ENCODE assay signal across 9 mouse cellular contexts in the genomic region with DNA sequence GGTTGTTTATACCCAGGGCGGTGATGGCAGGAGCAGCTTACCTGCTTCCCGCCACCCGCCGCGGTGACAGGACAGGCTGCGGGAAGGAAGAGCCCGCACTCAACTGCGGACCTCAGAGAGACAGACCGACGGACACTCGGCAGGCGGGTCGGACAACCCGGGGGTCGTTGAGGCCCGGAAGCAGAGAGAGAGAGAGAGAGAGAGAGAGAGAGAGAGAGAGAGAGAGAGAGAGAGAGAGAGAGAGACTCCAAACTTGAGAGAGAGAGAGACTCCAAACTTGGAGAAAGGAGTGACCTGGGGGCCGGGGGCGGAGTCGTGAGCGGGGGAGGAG. TPM values are rescaled to one million over a fixed set of nuclear protein-coding genes. Genes with fewer than 3 reads are reported as not detected.
DNase-seq lines count a peak whose midpoint lies in the region; ATAC-seq and TF ChIP-seq lines count a peak whose summit lies in the region.
"Had no signal": no experiment of that assay in that cellular context is flagged by ENCODE, and none has a peak within 500 bp of the region (broad histone marks: within the 10 kb centered on the region; RNA-seq: fewer than 3 reads in every experiment).

A gene (plus strand): TSS at position 259 of the 331 bp plus-strand sequence.

- no peaks in the 10 kb centered on the region for H3K9me3 ChIP-seq in heart, embryonic 11.5 days (replicated peaks; ENCODE audit: control insufficient read depth, low read length)
- no peaks in the 10 kb centered on the region for H3K9me3 ChIP-seq in E14TG2a.4 (ENCODE audit: low read length)
- H3K9me3 ChIP-seq in forebrain, embryonic 16.5 days (ENCODE audit: control insufficient read depth, low read length) = no peaks in the 10 kb centered on the region
- no peaks in the 10 kb centered on the region for H3K9me3 ChIP-seq in liver, postnatal 0 days (ENCODE audit: low read length)

- peak within 1 kb of the TSS; percentile 73 for H3K27ac ChIP-seq in heart, embryonic 11.5 days (ENCODE audit: low read depth, low read length)
- H3K27ac ChIP-seq in forebrain, embryonic 16.5 days (ENCODE audit: low read length) = no peak within 1 kb of the TSS
- H3K27ac ChIP-seq in liver, postnatal 0 days (ENCODE audit: low read depth) = peak within 1 kb of the TSS; percentile 84

- no peak for TF ChIP-seq EP300 in liver, postnatal 0 days (IDR thresholded peaks at IDR 0.05; ENCODE audit: low read depth)

- 3% methylated on average over 20 of the region's 20 CpGs for whole genome bisulfite sequencing in heart, embryonic 11.5 days (ENCODE audit: insufficient replicate concordance)
- WGBS in forebrain, embryonic 16.5 days = 3% methylated on average over 20 of the region's 20 CpGs
- 3% methylated on average over 20 of the region's 20 CpGs for WGBS in liver, postnatal 0 days (ENCODE audit: insufficient replicate concordance)

- peaks cover 54% of the 10 kb centered on the region for H3K4me1 ChIP-seq in heart, embryonic 11.5 days (ENCODE audit: control insufficient read depth, insufficient read depth, low read length)
- H3K4me1 ChIP-seq in E14TG2a.4 (replicated peaks; ENCODE audit: low read depth, low read length) = peaks cover 90% of the 10 kb centered on the region
- H3K4me1 ChIP-seq in forebrain, embryonic 16.5 days (replicated peaks; ENCODE audit: control insufficient read depth, insufficient read depth, low read length) = peaks cover 15% of the 10 kb centered on the region
- H3K4me1 ChIP-seq in liver, postnatal 0 days (ENCODE audit: insufficient read depth) = peaks cover 65% of the 10 kb centered on the region

- intact Hi-C loops in heart, postnatal 10 days (cut with DNase I) = no loop called here

- peaks cover 7% of the 10 kb centered on the region for H3K36me3 ChIP-seq in heart, embryonic 11.5 days (ENCODE audit: control insufficient read depth, insufficient read depth, low read length)
- H3K36me3 ChIP-seq in E14TG2a.4 (ENCODE audit: insufficient read depth, low read length) = peaks cover 30% of the 10 kb centered on the region
- no peaks in the 10 kb centered on the region for H3K36me3 ChIP-seq in forebrain, embryonic 16.5 days (ENCODE audit: control insufficient read depth, insufficient read depth)
- peaks cover 12% of the 10 kb centered on the region; the same call in 1 of the 2 replicates for H3K36me3 ChIP-seq in liver, postnatal 0 days (replicated peaks; ENCODE audit: insufficient read depth, low read length)

- no peak for ATAC-seq in heart, embryonic 11.5 days (replicated peaks; ENCODE audit: insufficient number of reproducible peaks, low FRiP score, low TSS enrichment)
- ATAC-seq in forebrain, embryonic 16.5 days = no peak
- no peak for ATAC-seq in liver, postnatal 0 days

- H3K9ac ChIP-seq in heart, embryonic 11.5 days (ENCODE audit: low read depth, low read length) = peak within 1 kb of the TSS; percentile 87
- H3K9ac ChIP-seq in forebrain, embryonic 16.5 days (replicated peaks; ENCODE audit: low read depth, low read length) = peak within 1 kb of the TSS; percentile 57
- peak within 1 kb of the TSS; percentile 82 for H3K9ac ChIP-seq in liver, postnatal 0 days (replicated peaks)

- no peaks in the 10 kb centered on the region for H3K27me3 ChIP-seq in heart, embryonic 11.5 days (ENCODE audit: control insufficient read depth, insufficient read depth, low read length)
- H3K27me3 ChIP-seq in E14TG2a.4 (ENCODE audit: insufficient read depth, low read length) = 0 out of 2 replicates have a peak, but pooled peaks cover 5% of the 10 kb centered on the region
- H3K27me3 ChIP-seq in forebrain, embryonic 16.5 days (replicated peaks; ENCODE audit: control insufficient read depth, insufficient read depth, low read length) = no peaks in the 10 kb centered on the region
- no peaks in the 10 kb centered on the region for H3K27me3 ChIP-seq in liver, postnatal 0 days (ENCODE audit: insufficient read depth, low read length)

- peak within 1 kb of the TSS; percentile 92 for H3K4me2 ChIP-seq in heart, embryonic 11.5 days
- peak within 1 kb of the TSS; percentile 88 for H3K4me2 ChIP-seq in forebrain, embryonic 16.5 days (ENCODE audit: low read length)
- peak within 1 kb of the TSS; percentile 99 for H3K4me2 ChIP-seq in liver, postnatal 0 days (ENCODE audit: low read depth, low read length)

- peak within 1 kb of the TSS; percentile 81 for H3K4me3 ChIP-seq in heart, embryonic 11.5 days (ENCODE audit: low read depth, low read length)
- peak within 1 kb of the TSS; percentile 89 for H3K4me3 ChIP-seq in E14TG2a.4 (replicated peaks; ENCODE audit: low read length)
- H3K4me3 ChIP-seq in forebrain, embryonic 16.5 days (replicated peaks; ENCODE audit: low read length) = peak within 1 kb of the TSS; percentile 48
- H3K4me3 ChIP-seq in liver, postnatal 0 days (ENCODE audit: low read depth, low read length) = peak within 1 kb of the TSS; percentile 83

- DNase-seq in heart, postnatal 10 days = no peak
- DNase-seq in liver, postnatal 0 days = no peak
- DNase-seq in thymus, postnatal 4 days = no peak
- DNase-seq in frontal cortex, postnatal 14 days (ENCODE audit: low spot score in 2 of 2) = no peak
- DNase-seq in cerebellum, postnatal 10 days = no peak

- TF ChIP-seq CTCF in E14TG2a.4 (conservative IDR thresholded peaks at IDR 0.05; ENCODE audit: low read length) = no peak
- TF ChIP-seq CTCF in liver, postnatal 0 days (IDR thresholded peaks at IDR 0.05; ENCODE audit: low read depth) = no peak

RNA-seq across cellular contexts. Expression of the gene that starts here (rescaled TPM):
- polyA plus RNA-seq in heart, embryonic 11.5 days (2014; fragmentation: Nextera tagmentation; extraction: Ambion mirVana) = 0.23 and 0.47 TPM in 2 replicates
- not detected for total RNA-seq in heart, postnatal 10 days (2021)
- polyA plus RNA-seq in forebrain, embryonic 16.5 days (2015; fragmentation: Nextera tagmentation; extraction: Ambion mirVana) = 0.19 and 0.30 TPM in 2 replicates
- polyA plus RNA-seq in liver, postnatal 0 days (2015; fragmentation: Nextera tagmentation; extraction: Ambion mirVana) = 0.07 TPM in 1 of 2 replicates, not detected in the other
- polyA plus RNA-seq: gonadal fat pad, adult 2 months had no signal
